ENCODE assay signal across 13 mouse cellular contexts in the genomic region with DNA sequence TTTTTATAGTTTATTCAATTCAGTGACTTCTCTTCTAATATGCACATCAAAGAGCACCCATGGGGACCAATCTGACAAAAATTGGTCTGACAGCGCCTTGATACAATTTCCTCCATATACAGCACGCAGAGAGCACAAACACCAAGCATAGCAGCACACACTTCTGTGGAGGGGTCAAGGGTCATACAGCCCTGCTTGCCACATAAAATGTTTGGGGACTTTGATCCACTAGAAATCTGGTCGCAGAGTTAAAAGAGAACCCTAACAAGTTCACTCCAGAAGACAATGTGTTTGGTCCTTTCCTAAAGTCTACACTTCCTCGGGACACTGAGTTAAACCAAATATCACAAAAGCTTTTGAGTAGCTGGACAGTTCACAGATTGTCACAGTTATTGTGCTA. TPM values are rescaled to one million over a fixed set of nuclear protein-coding genes. Genes with fewer than 3 reads are reported as not detected.
"Had no signal": no experiment of that assay in that cellular context is flagged by ENCODE, and none has a peak within 500 bp of the region (broad histone marks: within the 10 kb centered on the region; RNA-seq: fewer than 3 reads in every experiment).

No protein-coding gene starts in this region.

- H3K4me3 ChIP-seq: hindbrain, embryonic 13.5 days; limb, embryonic 10.5 days; liver, embryonic 15.5 days; lung, embryonic 15.5 days; midbrain, embryonic 13.5 days; myocyte; neural tube, embryonic 15.5 days had no signal

- DNase-seq: lung, postnatal 14 days; right cerebral cortex, adult 18-20 months; right cerebral cortex, postnatal 25 days; thymus, postnatal 4 days had no signal

- H3K36me3 ChIP-seq: liver, embryonic 15.5 days; lung, embryonic 15.5 days; neural tube, embryonic 15.5 days had no signal

- H3K9me3 ChIP-seq: hindbrain, embryonic 13.5 days; limb, embryonic 10.5 days; liver, embryonic 15.5 days; lung, embryonic 15.5 days; midbrain, embryonic 13.5 days; neural tube, embryonic 15.5 days had no signal

- ATAC-seq: hindbrain, postnatal 0 days; midbrain, embryonic 13.5 days had no signal

- H3K4me1 ChIP-seq: lung, embryonic 15.5 days had no signal

- H3K9ac ChIP-seq: hindbrain, embryonic 13.5 days; liver, embryonic 15.5 days; lung, embryonic 15.5 days; midbrain, embryonic 13.5 days; neural tube, embryonic 15.5 days had no signal

- H3K27me3 ChIP-seq: hindbrain, embryonic 13.5 days; liver, embryonic 15.5 days; lung, embryonic 15.5 days; midbrain, embryonic 13.5 days; neural tube, embryonic 15.5 days had no signal

- H3K27ac ChIP-seq: hindbrain, embryonic 13.5 days; hindbrain, postnatal 0 days; limb, embryonic 10.5 days; lung, embryonic 15.5 days; midbrain, embryonic 13.5 days; neural tube, embryonic 15.5 days; stomach, postnatal 0 days had no signal

- H3K4me2 ChIP-seq: hindbrain, embryonic 13.5 days; liver, embryonic 15.5 days; lung, embryonic 15.5 days; midbrain, embryonic 13.5 days; neural tube, embryonic 15.5 days had no signal

RNA-seq across cellular contexts. Expression of a gene that starts 56.8 kb away (rescaled TPM):
- polyA plus RNA-seq: myocyte had no signal
